Mouse (Mus musculus) right cerebral cortex, postnatal 36 days (tissue): ENCODE data around the gene Ankzf1.

Experiments used
- DNase-seq, 2 experiments: peaks; one replicate each; pipeline ENCODE4 v3.0.0; 2022; ENCODE audit warnings: low spot score in 2 of 2, mixed read lengths in 1 of 2

Ankzf1 gene

DNA sequence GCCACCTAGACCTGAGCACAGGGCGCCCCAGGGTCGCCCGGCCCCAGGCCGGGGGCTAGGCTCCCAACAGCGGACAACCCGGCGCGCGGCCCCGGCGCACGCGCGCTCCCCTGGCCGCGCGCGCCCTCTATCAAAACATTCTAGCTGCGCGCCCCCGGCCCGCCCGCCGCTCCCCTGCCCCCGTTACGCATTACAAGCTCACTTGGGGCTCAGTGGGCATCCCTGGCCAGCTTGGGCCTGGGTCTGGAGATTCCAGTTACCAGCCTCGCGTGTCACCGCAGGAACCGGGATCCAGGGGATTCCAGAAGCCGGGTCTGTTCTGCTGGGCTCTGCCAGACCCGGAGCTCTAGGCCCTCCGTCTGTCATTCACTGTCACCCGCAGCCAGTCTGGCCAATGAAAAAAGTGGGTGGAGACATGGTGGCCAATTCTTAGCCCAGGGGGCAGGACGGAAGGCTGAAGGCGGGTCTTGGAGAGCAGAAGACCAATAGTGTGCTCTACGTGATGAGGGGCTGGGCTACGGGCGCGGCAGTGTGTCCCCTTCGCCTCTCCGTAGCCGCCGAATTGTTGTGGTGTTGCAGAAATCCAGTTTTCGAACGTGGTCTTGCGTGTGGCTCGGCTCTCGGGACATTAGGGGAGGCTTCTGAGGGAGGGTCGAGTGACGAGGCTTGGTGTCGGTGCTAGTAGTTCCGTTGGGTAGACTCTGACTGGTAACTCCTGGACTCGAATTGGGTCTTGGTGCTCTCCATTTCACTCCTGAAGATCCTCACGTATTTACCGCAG lies at the start of gene Ankzf1, which contains the start of gene Atg9a:
Ankzf1 (plus strand) TSS at position 530 of the 781 bp plus-strand sequence.
Atg9a (minus strand) TSS at position 575 of the 781 bp plus-strand sequence.
- DNase-seq = peak; percentile 97 to 98

DNA sequence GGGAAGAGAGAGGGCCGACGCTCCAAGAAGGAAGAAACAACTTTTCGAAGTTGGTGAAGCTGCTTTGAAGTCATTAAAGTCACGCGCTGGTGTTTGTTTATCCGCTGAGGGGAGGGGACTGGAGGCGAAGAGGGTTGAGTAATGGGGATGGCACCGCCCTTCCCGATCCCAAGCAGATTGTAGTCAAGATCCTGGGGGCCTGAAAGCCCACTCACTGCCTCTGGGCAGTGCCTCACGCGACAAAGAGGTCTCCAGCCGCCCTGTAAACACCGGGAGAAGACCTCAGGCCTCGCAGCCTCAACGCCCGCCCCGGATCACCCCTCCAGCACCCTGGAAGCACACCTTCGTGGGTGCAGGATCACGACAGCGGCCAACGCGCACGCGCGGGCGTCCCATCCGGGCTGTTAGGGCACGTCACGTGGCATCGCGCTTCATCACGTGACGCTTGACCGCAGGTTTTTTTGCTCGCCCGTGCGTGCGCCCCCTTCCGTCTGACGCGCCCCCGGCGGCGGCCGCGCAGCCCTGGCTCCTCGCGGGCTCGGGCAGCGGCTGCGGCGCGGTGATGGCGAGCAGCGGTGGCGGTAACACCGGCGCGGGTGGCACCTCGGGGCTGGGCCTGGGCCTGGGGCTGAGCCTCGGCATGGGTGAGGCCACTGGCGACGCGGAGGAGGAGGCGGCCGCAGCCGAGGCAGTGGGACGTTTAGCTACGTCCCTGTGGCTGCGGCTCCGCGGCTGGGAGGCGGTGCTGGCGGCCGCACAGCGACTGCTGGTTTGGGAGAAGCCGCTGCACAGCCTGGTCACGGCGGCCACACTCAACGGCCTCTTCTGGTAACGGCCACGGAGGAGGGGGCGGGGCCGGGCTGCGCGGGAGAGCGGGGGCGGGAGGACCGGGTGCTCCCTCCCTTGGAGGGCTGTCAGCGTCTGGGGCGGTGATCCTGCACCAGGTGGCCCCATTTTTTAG lies 49.4 kb upstream of the Ankzf1 start, which contains the start of the genes Cnppd1 and Retreg2:
Cnppd1 (minus strand) TSS at position 411 of the 961 bp plus-strand sequence.
Retreg2 (plus strand) TSS at position 478 of the 961 bp plus-strand sequence.
- peak; percentile 92 for DNase-seq

DNA sequence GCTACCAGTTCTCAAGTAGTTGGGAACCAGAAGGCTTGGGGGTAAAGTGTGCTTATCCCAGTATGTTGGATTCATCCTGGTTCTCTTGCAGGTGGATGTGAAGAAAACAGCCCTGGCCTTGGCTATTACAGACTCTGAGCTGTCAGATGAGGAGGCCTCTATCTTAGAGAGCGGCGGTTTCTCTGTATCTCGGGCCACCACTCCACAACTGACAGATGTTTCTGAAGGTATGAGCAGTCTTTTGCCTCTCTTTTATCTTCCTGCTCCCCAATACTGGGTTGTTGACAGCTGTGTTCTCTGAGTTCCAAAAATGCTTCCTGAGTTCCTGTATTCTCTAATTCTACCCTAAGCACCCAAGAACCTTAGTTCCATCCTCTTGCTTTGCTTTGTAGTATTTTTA lies 46.4 kb upstream of the Ankzf1 start:
- no peak for DNase-seq

DNA sequence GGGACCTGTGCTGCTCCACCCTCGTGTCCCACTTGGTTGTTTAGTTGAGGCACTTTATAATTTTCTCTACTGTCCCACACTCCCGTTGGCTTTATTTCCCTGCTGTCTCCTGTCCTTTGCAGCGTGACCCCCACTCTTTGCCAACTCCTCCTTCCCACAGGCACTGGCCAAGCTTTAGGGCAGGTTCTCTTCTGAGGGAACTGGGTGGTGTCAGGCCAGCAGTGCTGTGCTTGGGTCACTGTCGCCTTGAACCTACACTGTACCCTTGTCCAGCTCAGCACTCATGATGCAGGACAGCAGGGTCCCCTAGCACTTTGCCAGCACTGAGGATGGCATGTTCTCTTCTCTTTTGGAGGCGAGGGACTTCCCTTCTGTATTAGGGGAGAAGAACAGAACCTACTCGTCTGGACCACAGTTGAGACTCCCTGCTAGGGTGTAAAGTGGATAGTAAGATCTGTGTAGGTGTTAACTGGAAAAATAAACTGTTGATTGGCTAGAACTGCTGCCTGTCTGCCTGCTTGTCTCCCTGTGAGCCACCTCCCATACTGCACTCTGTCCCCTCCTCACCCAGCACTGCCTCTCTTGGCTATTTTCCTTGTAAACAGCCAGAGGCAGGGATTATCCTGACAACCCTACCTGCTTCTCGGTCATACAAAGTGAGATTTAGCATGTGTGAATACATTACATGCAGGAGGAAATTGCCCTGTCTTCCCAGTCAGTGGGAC lies 44.4 kb upstream of the Ankzf1 start:
- DNase-seq = no peak

DNA sequence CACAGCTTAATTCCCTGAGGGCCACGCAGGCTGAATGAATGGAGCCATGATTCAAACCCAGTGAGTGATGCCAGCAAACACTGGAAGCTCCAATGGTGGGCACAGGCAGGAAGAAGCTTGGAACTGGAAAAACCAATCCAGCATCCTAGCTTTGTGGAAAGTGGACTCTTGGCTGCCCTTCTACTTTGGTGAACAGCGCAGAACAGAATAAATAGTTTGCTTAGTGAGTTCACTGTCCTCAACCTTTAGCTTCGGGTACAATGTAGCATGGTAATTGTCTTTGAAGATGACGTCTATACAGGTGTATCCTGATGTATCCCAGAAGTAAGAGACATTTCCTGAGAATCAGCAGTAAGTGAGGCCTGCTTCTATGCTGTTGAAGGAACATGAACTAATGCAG lies 43.2 kb upstream of the Ankzf1 start:
- DNase-seq = no peak

DNA sequence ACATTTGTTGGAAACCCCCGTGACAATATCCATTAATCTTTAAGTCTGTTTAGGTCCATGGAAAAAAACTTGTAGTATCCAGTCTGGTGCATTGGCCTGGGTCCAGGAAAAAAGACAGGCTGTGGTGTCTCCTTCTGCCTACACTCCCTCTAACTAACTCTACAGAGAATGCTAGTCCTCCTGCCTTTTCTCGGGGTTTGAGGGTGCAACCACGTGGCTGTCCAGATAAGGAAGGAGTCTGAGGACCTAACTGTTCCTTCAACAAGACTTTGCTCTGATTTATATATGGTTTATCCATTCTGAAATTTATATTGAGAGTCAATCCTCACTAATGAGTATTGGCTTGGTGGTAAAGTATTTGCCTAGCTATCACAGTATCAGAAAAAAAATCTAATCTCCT lies 36.1 kb upstream of the Ankzf1 start:
- no peak for DNase-seq

DNA sequence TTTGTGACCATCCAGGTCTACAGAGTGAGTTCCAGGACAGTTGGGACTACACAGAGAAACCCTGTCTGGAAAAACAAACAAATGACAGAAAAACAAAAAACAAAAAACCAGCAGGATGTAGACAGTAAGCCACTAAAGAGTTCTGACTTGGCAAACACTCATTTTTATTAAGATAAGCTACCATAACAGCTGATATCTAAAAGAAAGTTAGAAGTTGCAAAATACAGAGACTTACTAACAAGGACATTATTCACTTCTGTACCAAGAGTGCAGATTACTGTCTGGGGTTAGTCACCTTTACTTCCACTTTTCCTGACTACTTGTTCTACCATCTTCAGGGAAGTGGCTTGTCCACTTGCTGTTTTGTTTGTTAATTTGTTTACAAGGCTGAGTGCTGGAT lies 33.0 kb upstream of the Ankzf1 start:
- no peak for DNase-seq

DNA sequence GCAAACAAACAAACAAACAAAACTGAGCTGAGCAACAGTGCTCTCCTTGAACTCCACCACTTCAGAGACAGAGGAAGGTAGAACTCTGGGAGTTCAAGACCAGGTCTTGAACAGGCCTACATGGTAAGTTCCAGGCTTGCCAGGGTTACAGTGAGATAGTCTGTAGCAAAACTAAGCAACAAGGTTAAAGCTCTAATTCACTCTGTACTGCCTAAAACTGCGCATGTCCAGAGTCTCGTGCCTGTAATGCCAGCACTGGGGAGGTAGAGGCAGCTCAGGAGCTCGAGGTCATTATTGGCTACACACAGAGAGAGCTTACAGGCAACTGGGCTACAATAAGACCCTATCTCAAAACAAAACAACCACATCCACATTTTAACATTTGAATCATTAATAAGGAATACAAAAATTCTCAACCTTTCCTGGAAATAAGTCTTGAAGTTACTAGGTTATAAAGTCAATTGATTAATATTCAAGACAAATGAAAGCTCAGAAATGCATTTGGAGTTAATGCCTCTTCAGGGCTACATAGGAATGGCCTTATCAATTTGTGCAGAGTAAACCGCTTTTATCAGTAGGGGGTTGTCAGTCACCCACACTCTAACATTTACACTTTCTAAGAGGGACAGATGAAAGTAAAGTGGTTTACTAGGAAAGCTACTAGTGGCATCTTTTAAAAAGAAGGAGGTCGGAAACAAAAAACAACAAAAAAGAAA lies 32.3 kb upstream of the Ankzf1 start:
- DNase-seq = no peak

DNA sequence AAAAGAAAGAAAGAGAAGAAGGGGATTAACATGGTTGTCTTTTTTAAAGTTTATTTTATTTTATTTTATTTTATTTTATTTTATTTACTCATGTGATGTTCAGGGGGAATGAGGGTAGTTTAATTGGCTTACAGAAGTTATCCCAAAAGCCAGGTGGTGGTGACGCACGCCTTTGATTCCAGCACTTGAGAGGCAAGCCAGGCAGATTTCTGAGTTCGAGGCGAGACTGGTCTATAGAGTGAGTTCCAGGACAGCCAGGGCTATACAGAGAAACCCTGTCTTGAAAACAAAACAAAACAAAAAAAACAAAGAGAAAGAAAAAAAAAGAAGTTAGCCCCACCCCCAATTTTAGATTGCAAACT lies 31.7 kb upstream of the Ankzf1 start:
- no peak for DNase-seq

DNA sequence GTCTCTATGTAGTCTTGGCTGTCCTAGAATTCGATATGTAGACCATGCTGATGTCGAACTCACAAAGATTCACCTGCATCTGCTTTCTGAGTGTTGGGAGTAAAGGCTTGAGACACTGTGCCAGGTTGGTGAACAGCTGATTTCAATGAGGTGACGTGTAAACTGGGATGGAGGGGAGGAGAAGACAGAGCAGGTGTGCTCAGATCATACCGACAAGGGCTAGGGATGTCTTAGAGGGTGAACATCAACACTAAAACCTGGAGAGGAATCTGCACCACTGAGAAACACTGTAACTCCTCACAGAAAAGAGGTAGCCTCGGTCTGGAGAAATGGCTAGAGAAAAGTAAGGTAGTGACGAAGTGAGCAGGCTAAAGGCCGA lies 23.9 kb upstream of the Ankzf1 start:
- DNase-seq = no peak

DNA sequence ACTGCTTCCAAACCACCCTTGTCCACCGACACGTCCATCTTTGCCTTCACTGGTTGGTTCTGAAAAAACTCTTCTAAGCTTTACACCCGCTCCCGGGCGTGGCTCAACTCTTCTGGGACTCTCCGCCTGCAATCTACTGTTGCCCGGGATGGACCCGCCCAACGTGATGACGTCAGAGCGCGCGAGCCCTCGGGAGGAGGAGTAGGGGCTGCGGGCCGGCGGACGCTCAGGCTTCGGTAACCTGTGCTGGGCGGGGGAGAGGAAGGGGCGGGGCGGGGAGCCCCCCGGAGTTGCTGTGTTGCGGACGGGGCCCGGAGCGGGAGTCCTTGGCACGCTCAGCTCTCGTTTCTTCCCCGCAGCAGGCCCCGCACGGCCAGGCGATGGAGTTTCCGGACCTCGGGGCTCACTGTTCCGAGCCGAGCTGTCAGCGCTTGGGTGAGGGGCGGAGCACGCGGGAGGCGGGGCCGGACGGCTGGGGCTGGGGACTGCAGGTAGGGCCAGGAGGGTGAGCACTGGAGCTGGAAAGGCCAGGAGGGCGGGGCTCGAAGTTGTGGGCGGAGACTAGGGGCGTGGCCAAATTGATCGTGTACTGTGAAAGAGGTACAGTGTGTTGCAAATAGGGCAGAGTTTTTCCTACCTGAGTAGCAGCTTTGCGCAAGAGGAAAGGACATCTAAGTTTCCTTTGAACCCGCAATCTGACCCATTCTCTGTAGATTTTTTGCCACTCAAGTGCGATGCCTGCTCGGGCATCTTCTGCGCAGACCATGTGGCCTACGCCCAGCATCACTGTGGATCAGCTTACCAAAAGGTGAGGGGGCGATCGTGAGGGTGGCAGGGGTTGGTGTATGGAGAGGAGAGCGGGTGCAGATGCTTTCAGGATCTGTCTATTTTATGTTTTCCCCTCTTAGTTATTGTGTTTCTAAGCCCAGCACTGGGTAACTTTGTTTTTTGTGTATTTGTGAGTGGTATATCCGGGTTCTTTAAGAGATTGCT lies 23.2 kb upstream of the Ankzf1 start, which contains the start of gene Zfand2b:
Zfand2b (plus strand) TSS at position 175 of the 993 bp plus-strand sequence.
- DNase-seq = peak; percentile 91 to 92

DNA sequence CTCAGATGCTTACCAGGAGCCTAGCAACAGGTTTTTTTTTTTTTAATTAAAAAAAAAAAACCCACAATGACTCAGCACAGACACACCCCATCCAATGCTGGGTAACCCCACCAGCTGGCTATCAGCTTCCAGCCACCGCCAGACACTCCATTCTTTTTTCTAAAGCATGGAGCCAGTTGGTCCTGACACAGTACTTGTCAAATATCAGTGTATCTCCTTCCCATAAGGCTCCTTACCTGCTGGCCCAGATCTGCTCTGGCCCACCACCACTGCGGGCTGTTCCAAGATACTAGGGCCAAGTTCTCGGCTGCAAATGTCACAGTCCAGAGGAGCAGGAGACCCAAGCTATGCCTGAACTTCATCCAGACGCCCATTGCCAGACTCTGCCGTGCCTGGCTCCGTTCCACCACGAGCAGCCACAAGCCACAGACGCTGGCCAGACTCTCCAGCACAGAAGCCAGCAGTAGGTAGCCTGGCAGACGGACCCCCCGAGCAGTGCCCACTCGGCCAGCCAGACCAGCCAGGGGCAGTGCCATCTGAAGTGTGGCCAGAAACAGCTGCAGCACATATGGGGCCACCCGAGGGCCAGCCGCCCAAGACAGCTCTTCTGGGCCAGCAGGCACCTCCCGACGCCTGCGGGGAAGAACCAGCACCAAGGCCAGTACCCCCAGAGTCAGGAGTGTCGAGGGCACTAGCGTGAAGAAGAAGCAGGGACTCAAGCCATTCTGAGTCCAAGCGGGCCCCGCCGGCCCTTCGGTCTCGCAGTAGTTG lies 12.4 kb upstream of the Ankzf1 start:
- DNase-seq = peak in 1 of 2 experiments; percentile 26

DNA sequence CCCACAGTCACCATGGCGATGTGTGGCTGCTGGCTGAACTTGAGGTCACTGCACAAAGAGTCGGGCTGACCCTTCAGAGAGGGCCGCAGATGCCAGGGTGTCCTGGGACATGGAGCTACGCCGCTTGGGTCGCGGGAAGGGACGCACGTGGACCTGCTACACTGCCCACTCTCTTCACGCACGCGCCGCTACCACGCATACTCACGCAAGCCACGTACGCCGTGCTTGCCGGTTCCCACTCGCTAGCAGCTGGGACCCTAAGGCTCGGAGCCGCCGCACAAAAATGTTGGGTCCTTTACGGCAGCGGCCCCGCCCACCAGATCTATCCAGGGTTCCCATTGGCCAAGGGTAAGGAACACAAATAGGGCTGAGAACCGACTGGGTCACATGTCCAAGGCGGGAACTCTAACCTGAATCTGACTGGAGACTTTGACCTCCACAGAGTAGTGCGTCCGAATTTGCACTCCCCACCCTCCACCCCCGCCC lies 11.8 kb upstream of the Ankzf1 start, which contains the start of gene Abcb6:
Abcb6 (minus strand) TSS at position 288 of the 486 bp plus-strand sequence.
- peak; percentile 93 for DNase-seq

DNA sequence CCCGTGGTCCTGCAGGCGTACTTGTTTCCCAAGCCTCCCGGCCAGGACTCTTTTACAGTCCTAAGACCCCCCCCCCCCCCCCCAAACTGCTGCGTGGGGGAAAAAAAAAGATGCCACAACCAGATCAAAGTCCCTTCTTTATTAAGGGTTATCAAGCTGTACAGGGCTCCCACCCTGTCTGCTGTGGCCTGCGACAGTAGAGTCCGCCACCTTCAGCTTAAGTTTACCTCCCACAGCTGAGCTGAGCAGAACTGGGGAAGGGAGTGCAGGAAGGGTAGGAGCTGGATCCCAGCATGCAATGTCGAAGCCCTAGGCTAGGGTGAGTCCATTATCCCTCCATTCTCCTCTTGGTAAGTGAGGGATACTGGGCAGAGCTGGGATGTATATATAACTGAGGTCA lies 11.2 kb upstream of the Ankzf1 start:
- DNase-seq = no peak

DNA sequence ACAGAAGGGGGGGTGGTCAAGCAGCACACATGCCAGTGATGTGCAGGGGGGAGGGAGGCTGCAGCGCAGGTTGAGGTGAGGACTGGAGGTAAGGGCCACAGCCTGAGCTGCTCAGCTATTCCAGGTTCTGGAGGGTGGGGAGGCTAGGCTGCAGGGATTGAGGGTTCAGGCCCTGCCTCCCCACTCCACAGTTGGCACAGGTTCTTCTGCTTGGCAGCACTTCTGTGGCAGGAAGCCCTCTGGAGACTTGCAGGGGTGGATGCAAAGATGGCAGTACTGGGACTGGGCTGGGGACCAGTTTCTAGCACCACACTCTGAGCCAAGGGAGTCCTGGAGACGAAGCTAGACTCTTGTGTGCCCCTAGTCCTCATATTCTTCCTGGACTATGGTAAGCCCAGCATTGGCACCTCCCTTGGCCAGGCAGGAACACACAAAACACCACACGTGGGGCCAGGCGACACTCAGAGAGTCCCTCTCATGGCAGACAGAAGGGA lies 10.5 kb upstream of the Ankzf1 start:
- no peak for DNase-seq

DNA sequence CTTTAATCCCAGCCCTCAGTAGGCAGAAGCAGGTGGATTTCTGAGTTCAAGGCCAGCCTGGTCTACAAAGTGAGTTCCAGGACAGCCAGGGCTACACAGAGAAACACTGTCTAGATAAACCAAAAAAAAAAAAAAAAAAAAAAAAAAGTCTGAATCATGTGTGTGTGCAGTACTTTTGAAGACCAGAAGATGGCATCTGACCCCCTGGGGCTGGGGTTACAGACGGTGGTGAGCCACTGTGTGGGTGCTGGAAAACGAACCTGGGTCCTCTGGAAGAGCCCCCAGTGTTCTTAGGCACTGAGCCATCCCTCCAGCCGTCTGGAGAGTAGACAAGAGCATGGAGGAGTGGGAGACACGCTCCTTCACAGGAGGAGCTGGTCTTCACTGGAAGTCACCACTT lies 9.8 kb upstream of the Ankzf1 start:
- DNase-seq = no peak

DNA sequence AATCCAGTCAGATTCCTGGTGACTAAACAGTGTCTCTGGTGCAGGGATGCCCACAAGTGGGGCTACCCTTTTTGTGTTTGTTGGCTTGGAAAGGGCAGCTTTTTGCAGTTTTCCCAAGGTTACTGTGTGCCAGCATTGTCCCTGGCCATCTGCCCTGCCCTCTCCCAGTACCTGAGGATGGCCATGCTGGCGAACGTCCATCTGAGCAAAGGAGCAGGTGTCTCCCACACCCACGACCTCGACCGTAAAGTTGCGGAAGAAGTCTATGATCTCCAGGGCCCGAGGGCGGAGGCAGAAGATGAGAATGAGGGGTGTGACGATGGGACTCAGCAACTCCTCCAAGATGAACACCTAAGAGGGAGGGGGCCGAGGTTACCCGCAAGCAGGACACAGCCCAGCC lies 6.5 kb upstream of the Ankzf1 start:
- no peak for DNase-seq

DNA sequence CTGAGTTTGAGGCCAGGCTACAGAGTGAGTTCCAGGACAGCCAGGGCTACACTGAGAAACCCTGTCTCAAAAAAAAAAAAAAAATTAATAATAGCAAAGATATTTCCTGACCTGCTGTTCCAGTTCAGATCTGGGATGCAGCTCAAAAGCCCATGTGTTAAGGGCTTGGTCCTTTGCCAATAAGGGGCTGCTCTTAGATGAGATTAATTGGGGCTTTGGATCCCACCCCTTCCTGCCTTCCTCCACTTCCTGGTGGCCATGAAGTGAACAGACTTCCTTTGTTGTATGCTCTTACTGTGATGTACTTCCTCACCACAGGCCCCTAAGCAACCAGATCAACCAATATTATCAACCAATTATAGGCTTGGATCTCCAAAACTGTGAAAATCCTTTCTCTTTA lies 4.8 kb upstream of the Ankzf1 start:
- no peak for DNase-seq
